Mouse (Mus musculus) embryonic fibroblast, embryonic 13.5 days (primary cell): ENCODE results near the gene Tiam1.

Experiments
- CTCF ChIP-seq: IDR thresholded peaks from 2 replicates; pipeline ENCODE4 v1.5.1; 2011; ENCODE audit warnings: mild to moderate bottlenecking, control low read depth, low read length, moderate library complexity, borderline replicate concordance; ENCODE audit not compliant: insufficient read depth
- POLR2A ChIP-seq: IDR thresholded peaks from 2 replicates; pipeline ENCODE4 v1.6.1; 2011; ENCODE audit warnings: low read depth, mild to moderate bottlenecking, control low read depth, low read length, moderate library complexity

DNA sequence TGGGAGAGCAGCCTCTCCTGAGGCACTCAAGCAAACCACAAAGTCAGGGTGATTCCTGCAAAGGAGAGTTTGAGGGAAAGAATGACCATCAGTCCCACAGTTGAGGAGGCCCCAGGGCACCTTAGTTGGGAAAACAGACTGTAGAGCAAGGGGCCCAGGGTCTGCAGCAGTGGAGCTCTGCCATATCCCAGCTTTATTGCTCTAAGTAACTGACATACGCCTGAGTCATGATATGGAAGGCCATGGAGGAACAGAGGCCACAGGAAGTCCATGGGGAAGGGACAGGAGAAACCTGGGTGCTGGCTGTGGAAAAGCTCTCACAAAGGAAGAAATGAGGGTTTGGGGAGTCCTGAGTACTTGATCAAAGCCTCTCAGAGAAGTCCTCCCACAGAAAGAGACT, 189.5 kb downstream of the Tiam1 start:
- TF ChIP-seq CTCF, result no peak
- TF ChIP-seq POLR2A, result no peak
